Mouse (Mus musculus): ENCODE data around the gene Ubtd1.

DNA sequence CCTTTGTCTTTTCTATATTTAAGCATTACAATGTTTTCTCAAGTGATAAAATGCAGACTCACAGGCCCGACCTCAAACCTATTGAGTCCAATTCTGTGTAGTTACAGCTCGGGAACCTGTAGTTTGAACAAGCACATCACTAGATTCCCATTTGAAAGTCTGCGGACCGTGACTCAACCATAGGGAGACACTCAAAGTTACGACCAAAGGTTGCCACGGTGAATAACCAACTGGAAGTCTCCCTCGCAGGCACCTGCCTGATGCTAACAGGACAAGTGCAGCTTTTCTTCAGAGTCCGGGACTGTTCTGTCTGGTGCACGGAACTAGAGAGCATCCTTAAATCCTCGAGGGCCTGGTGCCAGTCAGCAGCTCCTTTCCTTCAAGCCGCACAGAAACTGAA lies 98.9 kb downstream of the Ubtd1 start:
- no peak for TF ChIP-seq MAX (IDR thresholded peaks at IDR 0.05)
- TF ChIP-seq CTCF (IDR thresholded peaks at IDR 0.05; ENCODE audit: control insufficient read depth, insufficient read depth, insufficient read length) = no peak
- no peak for TF ChIP-seq CEBPB (IDR thresholded peaks at IDR 0.05; ENCODE audit: low read depth)
- TF ChIP-seq MYOG (IDR thresholded peaks at IDR 0.05; ENCODE audit: control insufficient read depth, extremely low read depth, insufficient read length) = no peak
- TF ChIP-seq USF1 (IDR thresholded peaks at IDR 0.05; ENCODE audit: low read depth) = no peak

Data from C2C12 (cell line).